Mouse (Mus musculus) frontal cortex, postnatal 14 days (tissue): ENCODE data around the gene Actn3.
"Not testable (repeated sequence)": the region's sequence is repeated elsewhere in the genome, so short reads cannot be mapped to it uniquely, and the experiment has no call there.

Experiments used
- DNase-seq, 2 experiments: peaks; one replicate each; pipeline ENCODE4 v3.0.0; 2022; ENCODE audit warnings: low spot score in 2 of 2

Gene Actn3

GRCm38 (mm10) chr19:4812334-4812949, 65.3 kb downstream of the Actn3 start:
- DNase-seq, result not testable (repeated sequence)

GRCm38 (mm10) chr19:4811909-4812242, 65.8 kb downstream of the Actn3 start:
- DNase-seq, result no peak
